25 mouse cellular contexts compared by ENCODE assay signal in genomic region chr13:82903637-82904036, GRCm38 (mm10).
"Had no signal": no experiment of that assay in that cellular context is flagged by ENCODE, and none has a peak within 500 bp of the region (broad histone marks: within the 10 kb centered on the region; RNA-seq: fewer than 3 reads in every experiment).

No protein-coding gene starts in this region.

- H3K9ac ChIP-seq: heart, embryonic 13.5 days; heart, embryonic 15.5 days; hindbrain, embryonic 13.5 days; hindbrain, embryonic 15.5 days; limb, embryonic 13.5 days; limb, embryonic 15.5 days; liver, embryonic 12.5 days; liver, embryonic 14.5 days had no signal

- H3K9me3 ChIP-seq: heart, embryonic 13.5 days; heart, embryonic 15.5 days; hindbrain, embryonic 13.5 days; hindbrain, embryonic 15.5 days; limb, embryonic 13.5 days; limb, embryonic 15.5 days; liver, embryonic 12.5 days had no signal

- ATAC-seq: hindbrain, postnatal 0 days; intestine, postnatal 0 days; liver, embryonic 12.5 days had no signal

- H3K4me1 ChIP-seq: heart, embryonic 13.5 days; heart, embryonic 15.5 days; hindbrain, embryonic 13.5 days; hindbrain, embryonic 15.5 days; limb, embryonic 13.5 days; limb, embryonic 15.5 days; liver, embryonic 12.5 days had no signal

- H3K36me3 ChIP-seq: heart, embryonic 13.5 days; heart, embryonic 15.5 days; hindbrain, embryonic 13.5 days; hindbrain, embryonic 15.5 days; limb, embryonic 13.5 days; limb, embryonic 15.5 days; liver, embryonic 12.5 days had no signal

- H3K27me3 ChIP-seq: heart, embryonic 13.5 days; heart, embryonic 15.5 days; hindbrain, embryonic 13.5 days; hindbrain, embryonic 15.5 days; limb, embryonic 13.5 days; limb, embryonic 15.5 days; liver, embryonic 12.5 days had no signal

- DNase-seq: gastrocnemius, postnatal 14 days; gastrocnemius, postnatal 36 days; heart, adult 11 months; heart, adult 2 months; heart, postnatal 14 days; heart, postnatal 36 days; kidney, adult 18-20 months; kidney, adult 8-10 months; kidney, postnatal 10 days; kidney, postnatal 25 days; kidney, postnatal 4 days; left cerebral cortex, postnatal 4 days had no signal

- H3K4me2 ChIP-seq: heart, embryonic 11.5 days; heart, embryonic 13.5 days; heart, embryonic 15.5 days; hindbrain, embryonic 13.5 days; hindbrain, embryonic 15.5 days; limb, embryonic 13.5 days; limb, embryonic 15.5 days; liver, embryonic 12.5 days had no signal

- H3K4me3 ChIP-seq: heart, adult 2 months; heart, embryonic 13.5 days; heart, embryonic 15.5 days; hindbrain, embryonic 13.5 days; hindbrain, embryonic 15.5 days; layer of hippocampus, adult 2 months; left cerebral cortex, adult 2 months; limb, embryonic 13.5 days; limb, embryonic 15.5 days; liver, embryonic 12.5 days had no signal

- H3K27ac ChIP-seq: heart, adult 2 months; heart, embryonic 13.5 days; heart, embryonic 15.5 days; hindbrain, embryonic 13.5 days; hindbrain, embryonic 15.5 days; hindbrain, postnatal 0 days; layer of hippocampus, adult 2 months; limb, embryonic 13.5 days; limb, embryonic 15.5 days; liver, embryonic 12.5 days; liver, embryonic 14.5 days had no signal
